Mouse (Mus musculus): ENCODE results near the gene Olfr913. TPM values are rescaled to one million over a fixed set of nuclear protein-coding genes. Genes with fewer than 3 reads are reported as not detected.

Gene Olfr913
- not detected for total RNA-seq (2021)

DNA sequence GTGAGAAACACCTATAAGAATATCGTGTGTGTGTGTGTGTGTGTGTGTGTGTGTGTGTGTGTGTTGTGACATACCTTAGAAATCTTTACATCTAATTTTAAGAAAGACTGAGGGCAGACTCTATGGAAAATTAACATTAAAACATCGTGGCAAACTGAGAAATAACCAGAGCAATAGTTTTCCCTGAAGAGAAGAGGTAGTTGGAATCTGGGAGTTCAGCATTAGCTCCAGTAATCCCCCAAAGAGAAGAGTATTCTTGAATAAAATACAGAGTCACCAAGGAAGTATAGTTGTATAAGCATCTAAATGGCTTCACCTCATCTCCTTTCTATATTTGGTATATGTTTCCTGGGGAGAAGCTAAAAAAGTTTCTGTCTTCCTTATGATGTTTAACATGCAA, at the start of gene Olfr913:
Gene Olfr913, plus strand, starts transcription at position 301 of the 400 bp plus-strand sequence.
- intact Hi-C loops (cut with DNase I), result no loop called here
- no peak for DNase-seq

DNA sequence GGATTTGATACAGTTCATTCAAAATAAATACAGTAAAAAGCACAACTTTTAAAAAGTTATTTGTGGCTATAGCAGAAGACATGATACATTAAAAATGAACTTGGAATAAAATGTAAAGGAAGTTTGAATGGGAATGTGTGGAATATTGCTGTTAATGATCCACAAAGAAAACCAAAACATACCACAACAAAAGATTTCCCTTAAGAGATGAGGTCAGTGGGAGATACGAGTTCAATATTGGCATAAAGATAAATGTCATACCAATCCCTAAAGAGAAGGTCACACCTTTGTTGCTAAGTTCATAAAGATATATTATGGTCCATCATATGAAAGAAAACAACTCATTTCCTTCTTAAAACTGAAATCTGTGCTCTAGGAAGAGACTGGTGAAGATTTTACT, 12.7 kb upstream of the Olfr913 start, which contains the start of gene Olfr912:
Gene Olfr912, plus strand, starts transcription at position 301 of the 400 bp plus-strand sequence.
- DNase-seq, result no peak
- intact Hi-C loops (cut with DNase I), result loop anchor here (2.0 kb wide), 1 partner anchor 41 kb away; no protein-coding TSS in a partner anchor

DNA sequence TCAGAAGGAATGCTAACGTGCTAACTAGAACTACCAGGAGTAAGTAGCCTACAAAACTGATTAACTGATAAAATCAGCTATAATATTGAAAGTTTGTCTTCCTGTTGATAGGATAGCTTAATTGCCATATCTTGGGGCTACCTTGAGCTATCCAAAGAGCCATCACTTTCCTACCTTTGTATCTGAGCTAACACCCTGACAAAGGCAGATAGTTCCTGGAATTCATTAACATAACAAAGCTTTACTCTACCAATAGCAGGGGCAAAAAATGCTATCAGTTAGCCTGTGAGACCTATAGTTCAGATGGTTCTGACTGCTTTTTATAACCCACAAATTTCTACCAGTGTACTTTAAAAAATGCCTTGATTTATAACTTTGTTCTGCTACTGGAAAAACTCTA, 1.5 kb upstream of the Olfr913 start:
- intact Hi-C loops (cut with DNase I), result no loop called here
- no peak for DNase-seq

DNA sequence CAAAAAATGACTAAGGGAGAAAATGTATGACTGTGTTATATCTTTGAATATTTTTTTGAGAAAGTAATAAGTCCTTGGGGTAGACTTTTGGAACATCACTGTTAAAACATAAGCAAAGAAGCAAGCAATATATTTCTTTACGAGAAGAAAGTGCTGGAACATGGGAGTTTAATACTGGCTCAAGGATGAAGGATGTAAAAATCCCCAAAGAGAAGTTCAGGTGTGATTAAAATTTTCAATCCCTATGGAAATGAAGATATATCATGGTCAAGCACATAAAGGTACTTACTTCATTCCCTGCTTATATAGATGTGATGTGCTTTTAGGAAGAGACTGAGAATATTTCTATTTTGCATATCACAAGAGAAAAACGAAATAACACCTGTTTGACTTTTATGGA, 12.2 kb downstream of the Olfr913 start, which contains the start of gene Olfr914:
Gene Olfr914, plus strand, starts transcription at position 301 of the 400 bp plus-strand sequence.
- no peak for DNase-seq
- intact Hi-C loops (cut with DNase I), result no loop called here

DNA sequence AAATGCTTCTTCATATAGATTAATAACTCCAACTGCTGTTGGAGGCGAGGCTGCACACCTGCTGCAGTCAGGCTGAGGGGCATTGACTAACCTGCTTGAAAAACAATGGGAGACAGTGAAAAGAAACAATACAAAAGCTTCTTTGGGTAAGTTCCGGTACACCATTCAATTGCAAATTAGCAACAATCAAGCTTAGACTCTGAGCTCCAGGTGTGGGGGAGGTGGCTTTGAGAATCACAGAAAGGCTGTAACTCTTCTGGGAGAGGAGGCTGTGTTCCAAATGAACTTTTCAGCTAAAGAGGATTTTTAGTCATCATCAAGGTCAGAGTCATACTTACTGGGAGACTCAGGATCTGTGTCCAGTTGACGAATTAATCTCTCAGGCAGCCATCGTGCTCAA, 39.8 kb downstream of the Olfr913 start:
- intact Hi-C loops (cut with DNase I), result no loop called here
- no peak for DNase-seq

Other genes starting within 250 kb of the Olfr913 start
- gene Olfr898, start 244.3 kb upstream of the Olfr913 start, total RNA-seq (2021), result not detected
- gene Olfr250, start 225.9 kb upstream of the Olfr913 start, total RNA-seq (2021), result not detected
- gene Olfr251, start 215.7 kb upstream of the Olfr913 start, total RNA-seq (2021), result not detected
- not detected for gene Olfr147, start 191.1 kb upstream of the Olfr913 start, total RNA-seq (2021)
- gene Olfr901, start 163.3 kb upstream of the Olfr913 start, total RNA-seq (2021), result not detected
- not detected for gene Olfr902, start 145.1 kb upstream of the Olfr913 start, total RNA-seq (2021)
- gene Olfr904, start 129.6 kb upstream of the Olfr913 start, total RNA-seq (2021), result not detected
- gene Olfr905, start 121.7 kb upstream of the Olfr913 start, total RNA-seq (2021), result not detected
- gene Olfr906, start 105.7 kb upstream of the Olfr913 start, total RNA-seq (2021), result not detected
- gene Olfr907, start 97.0 kb upstream of the Olfr913 start, total RNA-seq (2021), result not detected
- gene Olfr911-ps1, start 71.2 kb upstream of the Olfr913 start, total RNA-seq (2021), result not detected
- gene Olfr910, start 54.9 kb upstream of the Olfr913 start, total RNA-seq (2021), result not detected
- gene Olfr912, start 12.6 kb upstream of the Olfr913 start, total RNA-seq (2021), result not detected
- gene Olfr914, start 12.3 kb downstream of the Olfr913 start, total RNA-seq (2021), result not detected
- not detected for gene Olfr916, start 67.1 kb downstream of the Olfr913 start, total RNA-seq (2021)
- not detected for gene Olfr917, start 73.1 kb downstream of the Olfr913 start, total RNA-seq (2021)
- not detected for gene Olfr918, start 81.8 kb downstream of the Olfr913 start, total RNA-seq (2021)
- gene Olfr919, start 110.9 kb downstream of the Olfr913 start, total RNA-seq (2021), result not detected
- gene Vwa5a, start 125.5 kb downstream of the Olfr913 start, total RNA-seq (2021), result 10 to 100 TPM; 29.9 to 34.3 TPM
- gene Olfr920, start 159.5 kb downstream of the Olfr913 start, total RNA-seq (2021), result under 1 TPM; 0.07 to 0.12 TPM
- gene Olfr921, start 180.3 kb downstream of the Olfr913 start, total RNA-seq (2021), result not detected
- gene Olfr922, start 221.9 kb downstream of the Olfr913 start, total RNA-seq (2021), result not detected
- not detected for gene Olfr923, start 233.8 kb downstream of the Olfr913 start, total RNA-seq (2021)